9 mouse cellular contexts compared by ENCODE assay signal in genomic region chr12:83521083-83521482, GRCm38 (mm10). TPM values are rescaled to one million over a fixed set of nuclear protein-coding genes. Genes with fewer than 3 reads are reported as not detected.
DNase-seq lines count a peak whose midpoint lies in the region; ATAC-seq and TF ChIP-seq lines count a peak whose summit lies in the region.
"Had no signal": no experiment of that assay in that cellular context is flagged by ENCODE, and none has a peak within 500 bp of the region (broad histone marks: within the 10 kb centered on the region; RNA-seq: fewer than 3 reads in every experiment).

No protein-coding gene starts in this region.

- peak overlapping the region; percentile 76 for H3K9ac ChIP-seq in heart, embryonic 14.5 days (ENCODE audit: low read length)
- peak overlapping the region; percentile 67; the same call in 1 of the 2 replicates for H3K9ac ChIP-seq in ES-E14 (ENCODE audit: insufficient read depth, low read depth, low read length, poor library complexity, severe bottlenecking)
- H3K9ac ChIP-seq in hindbrain, embryonic 14.5 days: peak overlapping the region; percentile 74
- peak overlapping the region; percentile 78 for H3K9ac ChIP-seq in midbrain, embryonic 14.5 days (replicated peaks; ENCODE audit: low read length)

- no peak overlapping the region; a peak in 1 of 4 replicates for H3K27ac ChIP-seq in heart, embryonic 14.5 days (replicated peaks in 1 of 2; ENCODE audit: control insufficient read depth in 1 of 2, insufficient read depth in 1 of 2, low read depth in 2 of 2, low read length in 2 of 2)
- no peak overlapping the region for H3K27ac ChIP-seq in ES-E14 (ENCODE audit: insufficient read depth, low read depth, low read length, poor library complexity, severe bottlenecking)
- no peak overlapping the region for H3K27ac ChIP-seq in hindbrain, embryonic 14.5 days
- H3K27ac ChIP-seq in midbrain, embryonic 14.5 days (replicated peaks; ENCODE audit: low read depth, low read length): no peak overlapping the region

- peak overlapping the region; percentile 74 to 75 for H3K4me3 ChIP-seq in heart, embryonic 14.5 days (ENCODE audit: control insufficient read depth in 1 of 2, insufficient read depth in 1 of 2, low read depth in 1 of 2, low read length in 2 of 2)
- H3K4me3 ChIP-seq in ES-E14 (ENCODE audit: insufficient read depth in 1 of 2, low read depth in 1 of 2, low read length in 2 of 2, poor library complexity in 1 of 2, severe bottlenecking in 1 of 2): peak overlapping the region; percentile 80 to 88
- peak overlapping the region; percentile 60 for H3K4me3 ChIP-seq in hindbrain, embryonic 14.5 days (replicated peaks; ENCODE audit: low read length)
- peak overlapping the region; percentile 71 for H3K4me3 ChIP-seq in midbrain, embryonic 14.5 days (replicated peaks; ENCODE audit: low read depth, low read length)

- no peaks in the 10 kb centered on the region for H3K36me3 ChIP-seq in heart, embryonic 14.5 days (ENCODE audit: control insufficient read depth, insufficient read depth, low read length)
- peaks cover under 1% of the 10 kb centered on the region; the same call in 1 of the 2 replicates for H3K36me3 ChIP-seq in ES-E14 (ENCODE audit: control insufficient read depth, insufficient read depth, low read length, poor library complexity, severe bottlenecking)
- 0 out of 2 replicates have a peak, but pooled peaks cover under 1% of the 10 kb centered on the region for H3K36me3 ChIP-seq in hindbrain, embryonic 14.5 days (replicated peaks; ENCODE audit: control insufficient read depth, insufficient read depth)
- no peaks in the 10 kb centered on the region for H3K36me3 ChIP-seq in midbrain, embryonic 14.5 days (ENCODE audit: control insufficient read depth, insufficient read depth, low read length)

- in situ Hi-C loops in ES-E14 (cut with MboI; ENCODE audit: low sequenced_read_pairs in 2 of 2, unreplicated experiment in 2 of 2): no loop called here

- no peak for DNase-seq in heart, adult 18-20 months
- DNase-seq in ES-E14 (ENCODE audit: low read depth, low spot score): no peak
- DNase-seq in hindbrain, embryonic 14.5 days (ENCODE audit: low spot score): no peak
- DNase-seq in midbrain, embryonic 14.5 days: no peak
- no peak for DNase-seq in embryo, embryonic 11 days
- no peak for DNase-seq in cerebellum, adult 9-10 months
- DNase-seq in thymus, postnatal 36 days: no peak
- DNase-seq: lung, postnatal 36 days had no signal

- H3K4me1 ChIP-seq in heart, embryonic 14.5 days (ENCODE audit: control insufficient read depth in 2 of 2, insufficient read depth in 2 of 2, low read length in 2 of 2): peaks cover 10 to 23% of the 10 kb centered on the region in 2 experiments
- peaks cover 10 to 29% of the 10 kb centered on the region in 2 experiments for H3K4me1 ChIP-seq in ES-E14 (ENCODE audit: control insufficient read depth in 2 of 2, insufficient read depth in 2 of 2, low read length in 2 of 2, poor library complexity in 1 of 2)
- peaks cover 15% of the 10 kb centered on the region for H3K4me1 ChIP-seq in hindbrain, embryonic 14.5 days (replicated peaks; ENCODE audit: control insufficient read depth, insufficient read depth, low read length)
- H3K4me1 ChIP-seq in midbrain, embryonic 14.5 days (ENCODE audit: control insufficient read depth, insufficient read depth, low read length): peaks cover 12% of the 10 kb centered on the region

- H3K4me2 ChIP-seq in heart, embryonic 14.5 days (ENCODE audit: low read length): peak overlapping the region; percentile 64
- peak overlapping the region; percentile 58 for H3K4me2 ChIP-seq in hindbrain, embryonic 14.5 days (replicated peaks)
- H3K4me2 ChIP-seq in midbrain, embryonic 14.5 days (ENCODE audit: low read length): peak overlapping the region; percentile 70

- H3K27me3 ChIP-seq in heart, embryonic 14.5 days (ENCODE audit: control insufficient read depth, insufficient read depth, low read length): no peaks in the 10 kb centered on the region
- no peaks in the 10 kb centered on the region for H3K27me3 ChIP-seq in hindbrain, embryonic 14.5 days (ENCODE audit: control insufficient read depth, insufficient read depth, low read length)
- no peaks in the 10 kb centered on the region for H3K27me3 ChIP-seq in midbrain, embryonic 14.5 days (ENCODE audit: control insufficient read depth, insufficient read depth, low read length)

- ATAC-seq in heart, embryonic 14.5 days (ENCODE audit: insufficient number of reproducible peaks, insufficient read depth, low FRiP score, low read depth): no peak
- ATAC-seq in hindbrain, embryonic 14.5 days (ENCODE audit: low FRiP score): no peak
- no peak for ATAC-seq in midbrain, embryonic 14.5 days (ENCODE audit: low FRiP score, low TSS enrichment)

- no peaks in the 10 kb centered on the region for H3K9me3 ChIP-seq in heart, embryonic 14.5 days (ENCODE audit: control insufficient read depth, low read length)
- H3K9me3 ChIP-seq in ES-E14 (ENCODE audit: control insufficient read depth, insufficient read depth, low read depth, low read length): no peaks in the 10 kb centered on the region
- H3K9me3 ChIP-seq in hindbrain, embryonic 14.5 days (ENCODE audit: control insufficient read depth, low read length): no peaks in the 10 kb centered on the region
- H3K9me3 ChIP-seq in midbrain, embryonic 14.5 days (ENCODE audit: control insufficient read depth, low read length): no peaks in the 10 kb centered on the region

- 36% methylated on average over 8 of the region's 8 CpGs for WGBS in heart, embryonic 14.5 days
- 56% methylated on average over 8 of the region's 8 CpGs for WGBS in hindbrain, embryonic 14.5 days
- WGBS in midbrain, embryonic 14.5 days: 54% methylated on average over 8 of the region's 8 CpGs

TF ChIP-seq in ES-E14, 5 proteins besides CTCF, POLR2A, EP300 and RAD21:
- TF ChIP-seq CHD2 (IDR thresholded peaks at IDR 0.05; ENCODE audit: low read depth, low read length): no peak
- TF ChIP-seq HCFC1 (IDR thresholded peaks at IDR 0.05; ENCODE audit: borderline replicate concordance, insufficient read depth, low read length): no peak
- TF ChIP-seq ZNF384 (IDR thresholded peaks at IDR 0.05; ENCODE audit: low read depth, low read length): no peak
- TF ChIP-seq ZC3H11A (IDR thresholded peaks at IDR 0.05; ENCODE audit: borderline replicate concordance, low read depth, low read length): no peak
- no peak for TF ChIP-seq MAFK (IDR thresholded peaks at IDR 0.05; ENCODE audit: insufficient read depth, low read depth, low read length)

RNA-seq across cellular contexts. Expression of gene Dcaf4, which starts 0.8 kb away (rescaled TPM):
- 24.2 and 27.5 TPM in 2 replicates for polyA plus RNA-seq in heart, embryonic 14.5 days (2014; fragmentation: Nextera tagmentation; extraction: Ambion mirVana)
- total RNA-seq in heart, adult 18-20 months (2021): 10 to 100 TPM; 12.6 to 12.7 TPM
- 49.8 and 82.1 TPM in 2 replicates for total RNA-seq in ES-E14 (2012; rRNA removed)
- polyA plus RNA-seq in hindbrain, embryonic 14.5 days (2014; fragmentation: Nextera tagmentation; extraction: Ambion mirVana): 37.3 and 42.7 TPM in 2 replicates
- 40.8 and 41.4 TPM in 2 replicates for polyA plus RNA-seq in midbrain, embryonic 14.5 days (2014; fragmentation: Nextera tagmentation; extraction: Ambion mirVana)

RNA-seq across cellular contexts. Expression of gene Dpf3, which starts 33.6 kb away (rescaled TPM):
- 23.2 and 25.1 TPM in 2 replicates for polyA plus RNA-seq in heart, embryonic 14.5 days (2014; fragmentation: Nextera tagmentation; extraction: Ambion mirVana)
- 10 to 100 TPM; 16.2 to 20.3 TPM for total RNA-seq in heart, adult 18-20 months (2021)
- 1.1 and 1.4 TPM in 2 replicates for total RNA-seq in ES-E14 (2012; rRNA removed)
- 23.9 TPM in 2 replicates for polyA plus RNA-seq in hindbrain, embryonic 14.5 days (2014; fragmentation: Nextera tagmentation; extraction: Ambion mirVana)
- polyA plus RNA-seq in midbrain, embryonic 14.5 days (2014; fragmentation: Nextera tagmentation; extraction: Ambion mirVana): 28.9 and 30.1 TPM in 2 replicates
